Mouse (Mus musculus): ENCODE measurements around the gene Noto. TPM values are rescaled to one million over a fixed set of nuclear protein-coding genes. Genes with fewer than 3 reads are reported as not detected.
"Not testable (repeated sequence)": the region's sequence is repeated elsewhere in the genome, so short reads cannot be mapped to it uniquely, and the experiment has no call there.

Gene Noto
- polyA plus RNA-seq, 1 experiment from 2014 or later = not detected

DNA sequence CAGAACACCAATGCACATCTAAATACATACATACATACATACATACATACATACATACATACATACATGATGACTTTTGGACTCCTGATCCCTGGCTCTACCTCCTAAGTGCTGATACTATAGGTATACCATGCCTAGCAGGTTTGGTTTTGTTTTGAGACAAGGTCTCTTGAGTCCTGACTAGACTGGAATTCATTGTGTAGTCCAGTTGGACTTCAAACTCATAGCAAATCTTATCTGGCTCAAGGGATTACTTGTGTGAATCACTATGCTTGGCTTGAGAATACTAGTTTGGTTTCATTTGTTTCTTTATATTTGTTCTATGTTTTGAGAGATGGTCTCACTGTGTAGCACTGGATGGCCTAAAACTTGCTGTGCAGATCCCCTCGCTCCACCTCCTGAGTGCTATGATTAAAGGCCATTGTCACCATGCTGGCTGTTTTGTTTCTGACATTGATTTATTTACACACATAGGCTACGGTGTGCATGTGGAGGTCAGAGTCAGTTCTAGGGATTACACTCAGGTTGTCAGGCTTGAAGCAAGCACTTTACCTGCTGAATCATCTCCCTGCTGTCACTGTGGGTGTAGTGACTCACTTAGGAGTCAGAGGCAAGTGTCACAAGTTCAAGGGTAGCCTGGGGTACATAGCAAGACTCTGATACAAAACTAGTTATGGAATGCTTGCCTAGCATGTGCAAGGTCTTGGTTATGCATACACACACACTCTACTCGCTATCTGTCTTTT is 20.0 kb downstream of the Noto start:
- H3K9ac ChIP-seq (ENCODE audit: low read depth, low read length) = no peak overlapping the region
- H3K4me3 ChIP-seq (ENCODE audit: low read depth, low read length) = no peak overlapping the region
- H3K27me3 ChIP-seq (ENCODE audit: control insufficient read depth, insufficient read depth, low read depth, low read length) = no peaks in the 10 kb centered on the region
- H3K4me2 ChIP-seq (ENCODE audit: low read length) = no peak overlapping the region
- H3K4me1 ChIP-seq (ENCODE audit: control insufficient read depth, insufficient read depth, low read length) = no peaks in the 10 kb centered on the region
- H3K36me3 ChIP-seq (ENCODE audit: control insufficient read depth, insufficient read depth, low read length) = peaks cover 17% of the 10 kb centered on the region
- H3K27ac ChIP-seq (ENCODE audit: low read length) = no peak overlapping the region
- no peaks in the 10 kb centered on the region for H3K9me3 ChIP-seq (replicated peaks; ENCODE audit: control insufficient read depth, low read length, poor library complexity, severe bottlenecking)
- no peak for ATAC-seq
- WGBS = 97% methylated on average over 3 of the region's 3 CpGs

DNA sequence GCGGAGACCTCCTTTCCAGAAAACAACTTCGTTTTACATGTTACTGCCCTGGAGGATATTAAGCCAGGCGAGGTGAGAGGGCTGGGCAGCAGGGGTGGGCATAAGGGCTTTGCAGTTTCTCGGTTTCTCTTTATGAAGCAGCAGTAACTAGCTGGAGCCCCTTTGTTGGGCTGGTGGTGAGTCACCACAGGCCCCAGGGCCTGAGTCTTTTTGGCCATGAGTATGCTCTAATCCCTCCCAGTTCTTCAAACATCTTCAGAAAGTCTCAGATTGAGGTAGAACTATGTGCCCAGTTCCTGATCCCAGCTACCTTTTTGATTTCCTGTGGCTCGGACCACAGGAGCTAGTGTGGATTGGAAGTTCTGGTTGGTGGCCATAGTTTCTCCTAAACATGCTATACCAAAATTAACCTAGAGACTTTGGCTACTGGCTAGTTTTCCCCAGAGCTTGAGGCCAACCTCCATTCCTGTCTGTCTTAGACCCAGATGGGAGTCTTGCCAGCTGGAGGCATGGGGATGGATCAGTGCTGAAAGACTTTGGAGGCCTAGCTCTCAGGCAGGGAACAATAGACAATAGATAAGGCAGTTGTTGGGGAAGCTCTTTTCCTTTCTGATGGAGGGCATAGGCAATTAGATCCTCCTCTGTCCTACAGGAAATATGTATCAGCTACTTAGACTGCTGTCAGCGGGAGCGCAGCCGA is 20.7 kb downstream of the Noto start:
- H3K27me3 ChIP-seq (ENCODE audit: control insufficient read depth, insufficient read depth, low read depth, low read length) = no peaks in the 10 kb centered on the region
- H3K4me1 ChIP-seq (ENCODE audit: control insufficient read depth, insufficient read depth, low read length) = no peaks in the 10 kb centered on the region
- no peak overlapping the region for H3K4me3 ChIP-seq (ENCODE audit: low read depth, low read length)
- WGBS = 93% methylated on average over 8 of the region's 8 CpGs
- H3K9me3 ChIP-seq (replicated peaks; ENCODE audit: control insufficient read depth, low read length, poor library complexity, severe bottlenecking) = no peaks in the 10 kb centered on the region
- peaks cover 16% of the 10 kb centered on the region for H3K36me3 ChIP-seq (ENCODE audit: control insufficient read depth, insufficient read depth, low read length)
- ATAC-seq = no peak
- no peak overlapping the region for H3K4me2 ChIP-seq (ENCODE audit: low read length)
- H3K27ac ChIP-seq (ENCODE audit: low read length) = no peak overlapping the region
- H3K9ac ChIP-seq (ENCODE audit: low read depth, low read length) = no peak overlapping the region

DNA sequence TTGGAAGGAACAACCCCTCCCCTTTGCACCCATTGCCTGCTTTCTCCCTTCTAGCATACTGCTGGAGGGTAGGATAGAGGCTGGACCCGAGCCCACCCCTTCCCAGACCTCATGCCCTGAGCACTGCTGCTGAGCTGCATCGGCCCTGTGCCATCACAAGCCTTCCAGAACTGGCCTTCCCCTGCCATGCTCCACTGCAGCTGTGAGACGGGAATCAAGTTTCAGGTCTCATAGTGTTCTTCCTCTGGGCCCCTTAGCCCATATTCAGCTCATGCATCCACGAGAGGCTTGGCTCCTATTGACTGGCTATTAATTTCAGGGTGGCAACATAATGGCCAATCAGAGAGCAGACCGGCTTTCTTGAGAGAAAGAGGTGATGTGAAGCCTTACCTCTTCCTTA is 21.6 kb downstream of the Noto start:
- no peaks in the 10 kb centered on the region for H3K9me3 ChIP-seq (replicated peaks; ENCODE audit: control insufficient read depth, low read length, poor library complexity, severe bottlenecking)
- no peaks in the 10 kb centered on the region for H3K27me3 ChIP-seq (ENCODE audit: control insufficient read depth, insufficient read depth, low read depth, low read length)
- no peak overlapping the region for H3K27ac ChIP-seq (ENCODE audit: low read length)
- WGBS = 72% methylated on average over 5 of the region's 5 CpGs
- peaks cover 16% of the 10 kb centered on the region for H3K36me3 ChIP-seq (ENCODE audit: control insufficient read depth, insufficient read depth, low read length)
- no peaks in the 10 kb centered on the region for H3K4me1 ChIP-seq (ENCODE audit: control insufficient read depth, insufficient read depth, low read length)
- no peak for ATAC-seq
- H3K4me3 ChIP-seq (ENCODE audit: low read depth, low read length) = no peak overlapping the region
- H3K4me2 ChIP-seq (ENCODE audit: low read length) = no peak overlapping the region
- no peak overlapping the region for H3K9ac ChIP-seq (ENCODE audit: low read depth, low read length)

DNA sequence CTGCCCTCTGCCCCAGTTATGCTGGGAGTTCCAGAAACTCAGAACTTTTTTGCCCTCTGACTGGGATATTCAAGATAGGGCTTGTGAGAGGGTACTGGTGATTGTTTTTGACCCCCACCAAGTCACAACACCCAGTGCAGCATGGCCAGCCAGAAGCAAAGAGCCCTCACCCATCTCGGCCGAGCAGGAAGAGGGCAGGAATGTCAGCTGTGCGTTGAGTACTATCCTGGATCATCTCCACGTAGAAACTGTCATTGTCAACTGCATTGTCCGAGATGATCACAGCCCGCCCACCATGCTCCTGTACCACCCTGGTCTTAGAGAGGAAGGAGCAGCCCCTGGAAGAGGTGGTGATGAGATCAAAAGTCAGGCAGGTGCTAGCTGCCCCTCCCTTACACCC is 23.7 kb downstream of the Noto start:
- Histone ChIP-seq H3K9me3 (replicated peaks; ENCODE audit: control insufficient read depth, low read length, poor library complexity, severe bottlenecking) (no peaks in the 10 kb centered on the region), H3K4me2 (ENCODE audit: low read length) (no peak overlapping the region), H3K36me3 (ENCODE audit: control insufficient read depth, insufficient read depth, low read length) (peaks cover 16% of the 10 kb centered on the region), H3K27me3 (ENCODE audit: control insufficient read depth, insufficient read depth, low read depth, low read length) (no peaks in the 10 kb centered on the region), H3K9ac (ENCODE audit: low read depth, low read length) (no peak overlapping the region), H3K4me3 (ENCODE audit: low read depth, low read length) (no peak overlapping the region), H3K4me1 (ENCODE audit: control insufficient read depth, insufficient read depth, low read length) (0 out of 2 replicates have a peak, but pooled peaks cover 5% of the 10 kb centered on the region), H3K27ac (ENCODE audit: low read length) (no peak overlapping the region)
- 86% methylated on average over 6 of the region's 6 CpGs for WGBS
- ATAC-seq = no peak

DNA sequence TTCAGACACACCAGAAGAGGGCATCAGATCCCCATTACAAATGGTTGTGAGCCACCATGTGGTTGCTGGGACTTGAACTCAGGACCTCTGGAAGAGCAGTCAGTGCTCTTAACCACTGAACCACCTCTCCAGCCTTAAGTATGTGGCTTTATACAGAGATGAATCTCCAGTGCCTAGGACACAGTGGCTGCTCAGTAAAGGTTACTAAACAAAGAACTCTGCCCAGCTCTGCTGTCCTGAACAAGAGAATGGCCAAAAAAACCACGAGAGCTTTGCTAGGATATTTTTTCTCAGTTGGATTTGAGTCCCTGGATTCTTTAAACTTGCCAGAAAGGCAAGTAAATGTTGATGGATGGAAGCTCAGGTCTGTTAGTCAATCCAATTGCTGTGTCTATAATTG is 26.5 kb downstream of the Noto start:
- Histone ChIP-seq H3K36me3 (ENCODE audit: control insufficient read depth, insufficient read depth, low read length) (peaks cover 12% of the 10 kb centered on the region), H3K4me1 (ENCODE audit: control insufficient read depth, insufficient read depth, low read length) (peaks cover 31% of the 10 kb centered on the region)
- not testable (repeated sequence) for H3K9me3 ChIP-seq (replicated peaks; ENCODE audit: control insufficient read depth, low read length, poor library complexity, severe bottlenecking); H3K27ac ChIP-seq (ENCODE audit: low read length); H3K9ac ChIP-seq (ENCODE audit: low read depth, low read length); H3K4me3 ChIP-seq (ENCODE audit: low read depth, low read length); H3K4me2 ChIP-seq (ENCODE audit: low read length); H3K27me3 ChIP-seq (ENCODE audit: control insufficient read depth, insufficient read depth, low read depth, low read length); ATAC-seq
- WGBS = 63% methylated on average over 1 of the region's 1 CpGs

DNA sequence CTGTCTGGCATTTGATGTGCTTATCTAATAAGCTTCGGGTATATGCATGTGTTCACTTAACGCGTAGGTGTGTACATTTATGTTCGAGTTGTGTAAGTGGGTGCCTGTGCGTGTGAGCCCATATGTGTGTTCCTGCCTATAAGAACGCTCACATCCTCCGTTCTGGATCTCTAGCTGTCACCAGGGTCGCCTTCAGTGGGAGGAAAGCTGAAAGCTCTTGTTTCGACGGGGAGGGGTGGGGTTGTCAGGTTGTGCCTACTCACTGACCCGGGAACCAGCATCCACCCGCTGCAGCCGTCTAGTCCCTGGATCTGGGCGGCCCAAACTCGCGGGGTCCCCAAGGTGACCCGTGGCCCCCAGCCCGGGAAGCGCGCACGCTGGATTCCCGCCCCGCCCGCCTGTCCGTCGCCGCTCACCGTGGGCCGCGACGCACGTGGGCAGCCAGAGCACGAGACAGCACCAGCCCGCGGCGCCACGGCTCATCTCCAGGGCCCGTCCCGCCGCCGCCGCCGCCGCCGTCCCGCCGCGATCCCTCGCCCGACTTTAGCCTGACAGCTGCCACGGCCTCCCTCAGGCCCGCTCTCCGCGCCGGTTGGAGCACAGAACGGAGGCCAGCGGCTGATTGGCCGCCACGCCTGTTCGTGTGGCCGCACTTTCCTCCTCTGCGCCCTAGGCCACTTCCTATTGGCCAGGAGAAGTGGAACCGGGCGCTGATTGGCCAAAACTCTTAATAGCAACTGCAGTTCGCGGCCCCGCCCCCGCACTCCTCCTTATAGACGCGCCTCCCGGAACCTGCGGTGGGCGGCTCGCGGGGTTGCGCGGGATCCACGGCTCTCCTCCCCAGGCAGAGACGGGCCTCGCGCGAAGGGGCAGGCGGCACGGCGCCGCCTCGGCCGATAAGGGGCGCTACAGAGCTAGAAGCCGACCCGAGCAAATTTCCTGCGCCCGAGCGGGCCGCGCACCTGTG is 27.3 kb downstream of the Noto start, which contains the start of gene Cct7:
TSS of gene Cct7 (plus strand) at position 818 of the 967 bp plus-strand sequence.
- Histone ChIP-seq H3K4me2 (ENCODE audit: low read length) (peak within 1 kb of the TSS; percentile 79), H3K27ac (ENCODE audit: low read length) (peak within 1 kb of the TSS; percentile 92), H3K9ac (ENCODE audit: low read depth, low read length) (peak within 1 kb of the TSS; percentile 86), H3K9me3 (replicated peaks; ENCODE audit: control insufficient read depth, low read length, poor library complexity, severe bottlenecking) (no peaks in the 10 kb centered on the region), H3K4me3 (ENCODE audit: low read depth, low read length) (peak within 1 kb of the TSS; percentile 61), H3K27me3 (ENCODE audit: control insufficient read depth, insufficient read depth, low read depth, low read length) (no peaks in the 10 kb centered on the region), H3K36me3 (ENCODE audit: control insufficient read depth, insufficient read depth, low read length) (peaks cover 5% of the 10 kb centered on the region), H3K4me1 (ENCODE audit: control insufficient read depth, insufficient read depth, low read length) (peaks cover 35% of the 10 kb centered on the region)
- ATAC-seq = peak; percentile 93
- WGBS = 3% methylated on average over 75 of the region's 96 CpGs

DNA sequence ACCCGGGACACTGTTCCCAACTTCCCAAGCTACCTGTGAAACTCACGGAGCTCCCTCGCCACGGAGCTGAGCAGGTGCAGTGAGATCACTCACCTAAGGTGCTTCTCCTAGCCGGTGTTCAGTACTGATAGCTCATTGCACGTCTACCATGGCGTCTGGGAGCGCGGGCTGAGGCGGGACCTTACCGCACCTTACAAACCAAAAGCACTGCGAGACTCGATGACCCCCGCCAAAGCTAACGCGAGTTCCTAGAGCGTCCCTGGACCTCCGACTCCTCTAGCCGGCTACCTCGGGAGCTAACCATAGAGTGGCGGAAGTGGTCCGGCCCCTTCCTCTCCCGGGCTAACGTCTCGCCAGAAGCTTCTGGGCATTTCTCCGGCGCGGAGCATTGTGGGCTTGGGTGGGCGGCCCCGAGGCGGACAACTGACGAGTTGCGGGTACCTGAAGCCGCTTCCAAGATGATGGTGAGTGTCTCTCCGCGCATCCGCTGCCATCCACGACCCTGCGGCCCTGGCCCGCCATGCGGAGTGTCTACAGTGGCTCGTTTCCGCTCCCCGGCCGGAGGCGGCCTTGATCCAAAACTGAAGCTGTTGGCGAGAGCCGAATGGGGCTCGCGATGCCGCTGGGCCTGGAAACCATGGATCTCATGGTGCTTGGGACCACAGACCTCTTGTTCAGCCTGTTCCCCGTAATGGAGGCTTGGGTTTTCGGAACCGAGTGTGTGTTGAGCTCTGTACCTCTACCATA is 28.2 kb downstream of the Noto start, which contains the start of gene Pradc1:
TSS of gene Pradc1 (minus strand) at position 307 of the 747 bp plus-strand sequence.
- Histone ChIP-seq H3K27ac (ENCODE audit: low read length) (peak within 1 kb of the TSS; percentile 92), H3K9me3 (replicated peaks; ENCODE audit: control insufficient read depth, low read length, poor library complexity, severe bottlenecking) (no peaks in the 10 kb centered on the region), H3K9ac (ENCODE audit: low read depth, low read length) (peak within 1 kb of the TSS; percentile 86), H3K36me3 (ENCODE audit: control insufficient read depth, insufficient read depth, low read length) (no peaks in the 10 kb centered on the region), H3K27me3 (ENCODE audit: control insufficient read depth, insufficient read depth, low read depth, low read length) (no peaks in the 10 kb centered on the region), H3K4me2 (ENCODE audit: low read length) (peak within 1 kb of the TSS; percentile 79), H3K4me1 (ENCODE audit: control insufficient read depth, insufficient read depth, low read length) (peaks cover 43% of the 10 kb centered on the region), H3K4me3 (ENCODE audit: low read depth, low read length) (peak within 1 kb of the TSS; percentile 61)
- WGBS = under 1% methylated on average over 54 of the region's 54 CpGs
- peak; percentile 96 for ATAC-seq

DNA sequence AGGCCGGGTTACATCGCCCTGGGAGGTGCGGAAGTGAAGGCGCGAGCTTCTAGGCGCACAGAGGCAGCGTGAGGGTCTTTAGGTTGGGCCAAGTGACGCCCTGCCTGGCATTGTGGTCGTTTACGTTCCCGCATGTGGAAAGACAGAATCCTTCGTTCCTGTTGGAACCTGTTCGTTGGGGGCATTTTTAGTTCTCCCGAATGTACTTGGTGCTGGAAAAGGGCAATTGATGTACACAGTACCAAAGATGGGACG is 28.7 kb downstream of the Noto start:
- Histone ChIP-seq H3K9me3 (replicated peaks; ENCODE audit: control insufficient read depth, low read length, poor library complexity, severe bottlenecking) (no peaks in the 10 kb centered on the region), H3K36me3 (ENCODE audit: control insufficient read depth, insufficient read depth, low read length) (no peaks in the 10 kb centered on the region), H3K4me3 (ENCODE audit: low read depth, low read length) (peak overlapping the region; percentile 61), H3K27ac (ENCODE audit: low read length) (peak overlapping the region; percentile 92), H3K27me3 (ENCODE audit: control insufficient read depth, insufficient read depth, low read depth, low read length) (no peaks in the 10 kb centered on the region), H3K4me1 (ENCODE audit: control insufficient read depth, insufficient read depth, low read length) (peaks cover 45% of the 10 kb centered on the region), H3K9ac (ENCODE audit: low read depth, low read length) (peak overlapping the region; percentile 86), H3K4me2 (ENCODE audit: low read length) (peak overlapping the region; percentile 79)
- no peak for ATAC-seq
- WGBS = under 1% methylated on average over 15 of the region's 15 CpGs

Measured in midbrain, embryonic 16.5 days (tissue).